Mouse (Mus musculus): ENCODE data around the gene Parn.

The Parn gene

DNA sequence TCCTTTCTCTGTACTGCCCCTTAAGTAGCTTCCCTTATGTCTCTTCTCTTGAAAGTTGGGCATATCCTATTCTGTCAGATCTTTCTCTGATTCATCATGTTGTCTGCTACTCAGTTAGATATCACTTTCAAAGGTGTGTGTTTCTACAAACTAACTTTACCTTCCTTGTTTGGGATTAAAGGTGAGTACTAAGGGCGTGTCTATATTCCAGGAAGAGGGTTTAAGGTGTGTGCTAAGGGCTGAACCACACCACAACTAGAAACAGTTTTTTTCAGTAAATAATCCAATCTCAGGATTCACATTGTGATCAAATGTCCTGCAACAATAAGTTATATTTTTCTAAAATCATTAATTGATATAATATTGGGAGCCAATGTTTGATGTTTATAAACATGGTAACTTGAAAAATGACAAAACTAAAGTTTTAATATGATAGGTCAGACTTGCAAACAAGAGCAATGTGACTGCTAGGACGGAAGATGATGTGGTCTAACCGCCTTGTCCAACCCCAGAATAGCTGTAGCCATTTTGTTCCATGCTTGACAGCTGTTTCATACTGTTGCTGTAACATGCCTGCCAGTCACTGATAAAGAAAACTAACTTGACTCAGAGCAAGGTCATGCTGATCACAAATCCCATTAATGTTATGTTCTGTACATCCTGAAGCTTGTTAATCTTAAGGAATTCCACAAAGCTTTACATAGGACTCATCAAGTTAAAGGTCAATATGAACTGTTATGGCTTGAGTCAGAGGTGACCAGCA lies 46.0 kb downstream of the Parn start:
- no peak for DNase-seq (ENCODE audit: low spot score in 2 of 2)

GRCm38 (mm10) chr16:13620194-13620593 lies 47.8 kb downstream of the Parn start:
- no peak for DNase-seq (ENCODE audit: low spot score in 2 of 2)

DNA sequence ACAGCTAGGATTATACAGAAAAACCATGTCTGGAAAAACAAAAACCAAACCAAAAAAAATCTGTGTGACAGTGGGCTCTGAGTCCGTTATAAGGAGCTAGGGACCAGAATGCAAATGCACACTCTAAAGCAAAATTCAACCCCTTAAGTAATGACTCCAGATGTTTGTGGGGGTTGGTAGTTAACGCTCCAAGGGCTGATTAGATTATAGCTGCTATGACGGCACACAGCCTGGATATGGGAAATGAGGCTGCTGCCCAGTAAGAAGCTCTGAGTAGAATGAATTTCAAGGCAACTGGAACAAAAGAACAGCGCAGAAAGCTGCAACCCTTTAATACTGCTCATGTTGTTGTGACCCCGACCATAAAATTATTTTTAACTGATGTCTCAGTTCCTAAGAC lies 52.7 kb downstream of the Parn start:
- DNase-seq (ENCODE audit: low spot score in 2 of 2) = no peak

DNA sequence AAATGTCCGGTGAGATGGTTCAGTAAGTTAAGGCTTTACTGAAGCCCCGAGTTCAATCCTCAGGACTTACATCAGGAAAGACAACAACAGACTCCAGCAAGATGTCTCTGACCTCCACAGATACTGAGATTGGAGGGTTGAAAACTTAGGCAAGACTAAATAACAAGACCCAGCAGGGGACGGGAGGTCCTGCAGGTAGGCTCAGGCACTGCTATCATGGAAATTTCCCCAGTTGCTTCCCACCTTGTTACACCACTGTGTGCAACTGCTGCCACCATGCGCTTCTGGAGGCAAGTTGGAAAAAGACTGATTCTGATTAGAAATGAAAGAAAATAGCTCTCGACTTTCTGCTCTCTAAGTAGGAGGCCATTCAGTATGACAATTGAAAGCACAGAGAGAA lies 55.4 kb downstream of the Parn start:
- no peak for DNase-seq (ENCODE audit: low spot score in 2 of 2)

DNA sequence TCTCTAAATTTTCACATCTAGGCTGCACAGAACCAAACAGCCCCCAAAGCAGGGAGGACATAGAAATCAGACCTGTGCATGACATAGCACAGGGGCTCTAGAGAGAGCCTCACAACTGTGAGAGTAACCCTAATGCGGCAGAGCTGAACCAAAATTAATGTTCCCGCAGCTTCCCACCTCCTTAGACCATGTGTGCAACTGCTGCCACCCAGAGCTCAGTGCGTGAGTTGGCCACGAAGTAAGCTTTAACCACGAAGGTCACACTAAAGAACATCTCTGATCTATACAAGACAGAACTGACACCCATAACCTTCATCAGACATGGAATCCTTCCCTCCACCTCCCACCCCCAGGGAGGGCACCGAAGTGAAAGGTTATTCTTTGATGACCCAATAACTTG lies 55.9 kb downstream of the Parn start:
- DNase-seq (ENCODE audit: low spot score in 2 of 2) = no peak

GRCm38 (mm10) chr16:13611399-13611798 lies 56.6 kb downstream of the Parn start:
- no peak for DNase-seq (ENCODE audit: low spot score in 2 of 2)

DNA sequence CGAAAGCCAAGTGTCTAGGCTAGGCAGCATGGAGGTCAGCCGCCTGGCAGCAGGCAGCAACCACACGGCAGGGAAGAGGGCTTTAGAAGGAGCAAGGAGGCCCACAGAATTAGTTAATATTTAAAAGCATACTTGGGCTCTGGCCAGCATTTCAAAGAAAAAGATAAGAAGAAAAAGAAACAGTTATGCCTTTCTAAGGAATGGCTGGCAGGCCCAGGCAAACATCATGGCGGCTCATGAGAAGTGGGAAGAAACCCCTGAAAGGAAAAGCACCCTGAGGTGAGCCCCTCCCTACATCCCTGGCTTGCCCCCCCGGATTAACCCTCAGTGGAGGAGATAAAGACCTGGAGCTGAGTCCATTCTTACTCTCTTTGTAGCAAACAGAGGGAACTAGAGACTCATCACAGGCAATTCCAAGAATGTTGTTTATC lies 57.0 kb downstream of the Parn start:
- DNase-seq (ENCODE audit: low spot score in 2 of 2) = no peak

DNA sequence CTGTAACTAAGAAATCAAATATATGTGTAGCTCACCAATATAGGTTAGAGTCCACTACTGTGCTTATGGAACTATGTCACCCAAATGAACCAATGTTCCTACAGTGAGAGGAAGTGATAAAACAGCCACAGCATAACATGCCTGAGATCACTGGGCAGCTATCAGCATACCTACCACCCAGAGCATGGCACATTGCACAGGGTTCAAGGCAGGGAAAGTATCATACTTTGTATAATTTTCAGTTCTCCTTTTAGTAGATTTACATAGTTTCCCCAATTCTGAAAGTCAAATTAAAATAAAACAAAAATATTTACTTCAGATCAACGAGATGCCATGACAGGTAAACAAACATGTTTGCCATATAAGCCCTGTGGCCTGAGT lies 59.3 kb downstream of the Parn start:
- no peak for DNase-seq (ENCODE audit: low spot score in 2 of 2)

DNA sequence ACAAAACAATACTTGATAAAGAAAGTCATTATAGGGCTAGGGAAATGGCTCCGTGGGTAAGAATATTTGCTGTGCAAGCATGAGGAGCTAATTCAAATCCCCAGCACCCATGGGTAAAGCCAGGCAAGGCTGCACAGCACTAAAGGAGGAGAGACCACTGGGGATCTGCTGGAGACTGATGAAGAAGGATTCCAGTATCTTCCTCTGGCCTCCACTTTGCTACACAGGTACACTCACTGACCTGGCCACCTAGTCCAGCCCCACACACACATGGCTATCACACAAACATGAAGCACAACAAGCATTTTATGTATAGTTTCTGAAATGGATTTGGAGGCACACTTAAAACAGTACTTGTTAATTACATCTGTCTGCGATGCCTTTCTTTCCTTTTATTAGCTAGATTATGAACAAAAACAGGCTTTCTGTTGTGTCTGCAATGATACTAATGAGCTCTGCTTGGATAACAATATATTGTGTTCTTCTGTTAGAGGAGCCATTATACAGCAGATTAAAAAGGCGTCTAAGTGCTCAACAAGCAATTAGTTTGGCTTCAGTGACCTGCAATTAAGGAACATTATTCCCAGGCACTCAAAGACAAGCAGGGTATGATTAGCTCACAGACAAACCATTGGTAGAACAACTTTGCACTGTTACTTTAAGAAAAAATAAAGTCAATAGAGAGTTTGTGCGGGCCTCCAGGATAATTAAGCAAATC lies 59.8 kb downstream of the Parn start:
- no peak for DNase-seq (ENCODE audit: low spot score in 2 of 2)

DNA sequence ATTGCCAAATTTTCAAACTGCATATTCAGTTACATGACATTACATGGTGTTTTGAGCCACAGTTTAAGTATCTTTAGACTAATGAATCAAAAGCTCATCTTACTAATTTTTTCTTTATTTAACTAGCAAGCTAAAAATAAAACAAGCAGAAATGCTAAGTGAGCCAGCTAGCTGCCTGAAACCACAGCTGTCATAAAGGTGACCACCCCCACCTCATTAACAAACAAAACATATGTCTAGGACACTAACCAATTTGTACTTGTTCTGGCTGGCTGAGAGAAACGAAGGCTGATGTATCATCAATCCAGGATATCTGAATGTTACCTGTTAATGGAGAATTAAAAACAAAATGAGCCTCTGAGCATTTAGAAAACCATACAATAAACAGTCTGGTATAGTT lies 65.2 kb downstream of the Parn start:
- no peak for DNase-seq (ENCODE audit: low spot score in 2 of 2)

DNA sequence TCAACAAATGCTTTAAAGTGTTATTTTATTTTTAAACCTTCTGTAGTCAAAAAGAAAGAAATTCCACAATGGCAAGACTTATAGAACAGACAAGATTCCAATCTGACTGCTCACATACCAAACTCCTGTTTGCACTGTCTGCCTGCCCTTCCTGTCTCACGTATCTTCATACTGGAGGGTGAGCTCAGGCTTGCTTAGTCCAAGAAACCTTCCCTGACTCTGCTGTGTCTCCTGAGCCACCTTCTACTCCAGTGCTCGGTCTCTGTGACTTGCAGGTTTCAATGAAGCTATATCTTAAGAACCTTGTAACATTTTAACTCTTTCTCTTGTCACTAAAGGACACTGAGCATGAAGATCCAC lies 78.9 kb downstream of the Parn start:
- DNase-seq (ENCODE audit: low spot score in 2 of 2) = no peak

DNA sequence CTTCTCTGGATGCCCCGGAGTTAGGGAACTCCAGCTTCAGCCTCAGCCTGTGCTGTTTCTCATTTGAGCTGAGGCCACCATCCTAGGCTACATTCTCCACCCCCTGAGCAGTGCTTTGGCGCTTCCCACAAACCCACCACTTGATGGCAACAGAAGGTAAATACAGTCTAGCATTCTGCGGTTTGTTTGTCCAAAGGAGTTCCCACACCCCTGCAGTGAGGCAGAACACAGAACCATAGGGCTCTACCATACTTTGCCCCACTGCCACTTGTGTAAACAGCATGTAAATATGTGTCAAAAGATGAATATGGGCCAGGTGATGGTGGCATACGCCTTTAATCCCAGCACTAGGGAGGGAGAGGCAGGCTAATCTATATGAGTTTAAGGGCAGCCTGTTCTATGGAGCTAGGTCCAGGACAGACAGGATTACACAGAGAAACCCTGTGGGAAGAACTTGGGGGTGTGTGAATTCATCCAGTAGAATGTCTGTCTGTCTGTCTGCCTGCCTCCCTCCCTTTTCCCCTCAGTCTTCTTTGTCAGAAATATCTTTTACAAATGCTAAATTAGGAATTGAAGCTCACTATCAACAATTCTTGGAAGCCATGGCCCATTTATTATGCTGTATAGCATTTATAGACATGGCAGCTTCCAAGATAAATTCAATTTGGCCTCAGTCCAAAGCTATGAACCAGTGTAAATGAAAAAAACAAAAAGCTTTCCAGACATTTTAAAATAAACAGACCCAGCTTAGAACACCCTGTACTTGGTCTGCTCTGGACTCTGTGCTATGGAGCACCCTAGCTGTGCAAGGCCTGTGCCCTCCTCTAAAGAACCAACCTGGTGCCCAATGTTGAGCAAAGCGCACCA lies 79.6 kb downstream of the Parn start:
- DNase-seq (ENCODE audit: low spot score in 2 of 2) = no peak

DNA sequence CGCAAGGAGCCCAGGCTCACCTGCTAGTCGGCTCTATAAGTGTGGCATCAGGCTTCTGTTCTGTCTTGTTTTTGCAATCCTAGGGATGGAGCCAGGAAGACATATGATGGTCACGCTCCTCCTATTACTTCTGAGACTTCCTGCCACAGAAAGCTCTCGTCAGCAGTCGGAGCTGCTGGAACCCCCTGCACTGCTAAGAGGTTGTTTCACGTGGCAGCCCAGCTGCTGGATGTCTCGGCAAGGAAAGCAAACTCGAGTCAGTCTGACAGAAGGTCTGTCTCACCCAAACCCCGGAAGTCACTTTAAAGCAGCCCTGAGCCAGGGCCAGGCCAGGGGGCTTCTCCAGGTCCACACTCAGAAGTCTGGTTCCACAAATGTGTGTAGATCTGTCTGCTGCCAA lies 82.7 kb downstream of the Parn start:
- DNase-seq (ENCODE audit: low spot score in 2 of 2) = no peak

GRCm38 (mm10) chr16:13580784-13581183 lies 87.2 kb downstream of the Parn start:
- DNase-seq (ENCODE audit: low spot score in 2 of 2) = no peak

- no peak for DNase-seq (ENCODE audit: low spot score in 2 of 2)
Measured at GRCm38 (mm10) chr16:13580016-13580415, 88.0 kb downstream of the Parn start.

DNA sequence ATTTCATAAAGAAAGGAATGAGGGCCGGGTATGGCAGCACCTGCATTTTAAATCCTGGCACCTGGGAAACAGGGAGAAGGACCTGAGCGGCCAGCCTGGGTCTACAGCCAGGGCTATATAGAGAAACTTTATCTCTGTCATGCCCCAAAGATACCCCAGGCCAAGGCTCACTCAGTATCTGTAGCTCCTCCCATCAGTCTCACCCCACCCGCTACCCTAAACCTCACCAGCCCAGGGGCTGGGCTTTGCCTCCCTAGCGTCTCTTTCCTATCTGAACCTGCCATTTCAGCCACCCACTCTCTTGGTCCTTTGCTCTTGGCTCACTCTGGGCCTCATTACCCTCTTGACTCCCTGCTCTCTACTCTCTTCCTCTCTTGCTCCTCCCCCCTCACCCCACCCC lies 92.7 kb downstream of the Parn start:
- no peak for DNase-seq (ENCODE audit: low spot score in 2 of 2)

DNA sequence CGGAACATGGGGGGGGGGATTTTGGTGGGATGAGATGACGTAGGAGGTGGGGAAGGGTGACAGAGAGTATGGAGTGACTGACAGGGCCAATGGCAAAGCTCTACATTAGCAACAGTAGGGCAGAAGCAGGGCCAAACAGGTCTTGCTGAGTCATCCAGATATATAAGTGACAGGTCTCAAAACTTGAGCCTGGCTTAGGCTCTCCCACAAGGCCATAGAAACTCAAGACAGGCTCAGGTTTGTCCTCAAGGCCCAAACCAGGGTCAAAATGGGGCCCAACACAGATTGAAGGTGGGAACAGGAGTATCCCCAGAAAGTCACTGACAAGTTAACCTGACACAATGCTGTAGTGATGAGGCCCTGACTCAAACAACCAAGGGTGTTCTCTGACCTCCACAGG lies 99.7 kb downstream of the Parn start:
- no peak for DNase-seq (ENCODE audit: low spot score in 2 of 2)

DNA sequence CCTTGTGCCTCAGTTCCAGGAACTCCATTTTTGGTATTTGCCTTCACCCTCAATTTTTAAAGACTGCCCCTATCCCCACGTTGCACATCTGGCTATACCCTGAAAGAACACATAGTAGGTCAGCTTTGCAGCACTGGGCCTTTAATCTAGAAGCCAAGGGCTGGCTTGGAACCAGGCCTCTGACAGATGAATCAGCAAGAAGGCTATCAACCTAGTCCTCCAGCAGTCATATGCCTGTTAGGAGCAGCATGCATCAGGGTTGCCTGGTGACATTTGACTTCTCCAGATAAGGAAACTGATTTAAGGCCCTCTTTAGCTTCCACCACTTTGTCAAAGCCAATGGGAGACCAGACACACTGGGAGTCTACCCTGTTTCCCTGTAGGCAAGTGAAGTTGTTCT lies 100.4 kb downstream of the Parn start:
- DNase-seq (ENCODE audit: low spot score in 2 of 2) = no peak

DNA sequence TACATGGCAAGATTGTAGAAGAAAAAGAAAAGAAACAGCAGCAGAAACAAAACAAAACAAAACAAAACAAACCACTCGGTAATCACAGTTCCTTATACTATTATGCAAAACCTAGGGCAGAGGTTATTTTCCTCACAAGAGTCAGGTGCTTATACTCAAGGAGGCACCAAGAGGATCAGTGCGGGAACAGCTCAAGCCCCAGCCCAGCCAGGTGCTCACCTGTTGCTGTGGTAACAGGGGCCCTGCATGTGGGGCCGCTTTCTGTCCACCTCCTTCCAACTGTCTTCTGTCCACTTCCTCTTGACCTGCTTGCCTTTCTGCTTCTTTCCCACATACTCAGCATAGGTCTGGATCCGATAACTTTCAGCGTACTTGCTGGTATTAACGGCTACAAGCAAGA lies 101.6 kb downstream of the Parn start:
- no peak for DNase-seq (ENCODE audit: low spot score in 2 of 2)

DNA sequence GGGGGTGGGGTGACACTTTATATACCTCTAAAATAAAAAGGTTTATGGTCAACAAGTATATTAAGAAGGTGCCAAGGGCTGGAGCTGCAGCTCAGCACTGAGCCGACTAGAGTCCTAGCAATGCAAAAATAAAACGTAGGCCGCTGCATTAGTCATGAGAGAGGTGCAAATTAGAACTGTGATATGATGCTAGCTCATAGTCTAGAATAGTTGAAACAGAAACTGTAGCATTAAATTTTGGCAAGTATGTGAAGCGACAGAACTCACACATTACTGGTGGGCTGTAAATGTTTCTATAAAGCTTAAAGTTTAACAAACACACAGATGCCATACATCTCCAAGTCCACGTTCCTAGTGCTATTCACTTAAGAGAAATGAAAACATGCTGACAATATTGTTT lies 102.7 kb downstream of the Parn start:
- no peak for DNase-seq (ENCODE audit: low spot score in 2 of 2)

DNA sequence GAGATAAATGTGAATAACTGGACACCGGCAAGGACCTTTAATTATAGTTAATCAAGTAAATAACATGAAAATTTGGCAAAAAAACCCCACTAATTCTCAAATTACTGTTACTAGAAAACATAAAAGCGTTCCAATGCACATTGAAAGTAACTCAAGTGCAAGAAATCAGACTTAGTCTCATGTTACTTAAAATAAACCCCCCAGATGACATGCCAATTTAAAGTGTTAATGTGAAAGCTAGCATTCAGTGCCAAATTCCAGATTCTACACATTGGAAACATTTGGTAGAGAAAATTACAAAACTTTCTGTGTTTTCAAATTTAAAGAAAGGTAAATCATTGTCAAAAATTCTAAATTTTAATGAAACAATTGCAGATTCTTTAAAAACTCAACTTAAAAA lies 110.2 kb downstream of the Parn start:
- DNase-seq (ENCODE audit: low spot score in 2 of 2) = no peak

DNA sequence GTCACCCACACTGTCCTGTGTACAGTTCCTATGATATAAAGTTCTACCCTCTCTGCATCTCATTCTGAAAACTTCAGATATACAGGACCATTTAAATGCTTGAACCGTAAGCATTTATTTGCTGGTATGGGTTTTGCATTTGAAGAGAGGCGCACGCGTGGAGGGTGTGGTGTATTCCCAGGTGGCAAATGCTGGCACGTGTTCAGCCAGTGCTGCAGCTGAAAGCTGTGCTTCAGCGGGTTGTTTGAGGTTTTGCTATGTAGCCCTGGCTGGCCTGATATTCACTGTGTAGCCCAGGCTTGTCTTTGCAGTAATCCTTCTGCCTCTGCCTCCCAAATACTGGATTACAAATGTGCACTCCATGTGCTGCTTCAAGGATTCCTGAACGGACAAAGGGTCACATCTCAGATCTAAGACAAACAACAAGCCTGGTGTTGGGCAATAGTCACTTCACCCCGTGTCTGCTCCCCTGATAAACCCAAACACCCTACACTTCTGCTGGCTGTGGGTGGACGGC lies 111.0 kb downstream of the Parn start:
- DNase-seq (ENCODE audit: low spot score in 2 of 2) = no peak

DNA sequence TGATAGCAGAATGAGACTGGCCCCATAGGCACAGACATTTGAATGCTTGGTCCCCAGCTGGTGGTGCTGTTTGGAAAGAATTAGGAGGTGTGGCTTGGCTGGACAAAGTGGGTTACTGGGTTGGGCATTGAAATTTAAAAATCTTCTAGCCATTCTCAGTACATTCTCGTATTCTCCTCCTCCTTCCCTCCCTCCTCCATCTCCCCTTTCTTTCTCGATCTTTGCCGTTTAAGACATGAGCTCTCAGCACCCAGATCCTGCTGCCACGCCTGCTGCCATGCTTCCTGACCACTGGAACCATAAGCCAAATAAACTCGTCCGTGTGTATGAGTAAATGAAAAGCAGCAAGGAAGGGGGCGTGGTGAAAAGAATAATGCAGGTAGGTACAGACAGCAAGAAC lies 111.5 kb downstream of the Parn start:
- DNase-seq (ENCODE audit: low spot score in 2 of 2) = no peak
